Mouse (Mus musculus): ENCODE measurements at regions not wholly inside any gene's neighbourhood (a gene's known extent, or its start where the extent isn't known, plus 50 kb on each side); places are given as distances from the start of the nearest gene placed in this dataset.
A peak's percentile ranks its signal among the peaks of the same experiment; 100 is the strongest.

DNA sequence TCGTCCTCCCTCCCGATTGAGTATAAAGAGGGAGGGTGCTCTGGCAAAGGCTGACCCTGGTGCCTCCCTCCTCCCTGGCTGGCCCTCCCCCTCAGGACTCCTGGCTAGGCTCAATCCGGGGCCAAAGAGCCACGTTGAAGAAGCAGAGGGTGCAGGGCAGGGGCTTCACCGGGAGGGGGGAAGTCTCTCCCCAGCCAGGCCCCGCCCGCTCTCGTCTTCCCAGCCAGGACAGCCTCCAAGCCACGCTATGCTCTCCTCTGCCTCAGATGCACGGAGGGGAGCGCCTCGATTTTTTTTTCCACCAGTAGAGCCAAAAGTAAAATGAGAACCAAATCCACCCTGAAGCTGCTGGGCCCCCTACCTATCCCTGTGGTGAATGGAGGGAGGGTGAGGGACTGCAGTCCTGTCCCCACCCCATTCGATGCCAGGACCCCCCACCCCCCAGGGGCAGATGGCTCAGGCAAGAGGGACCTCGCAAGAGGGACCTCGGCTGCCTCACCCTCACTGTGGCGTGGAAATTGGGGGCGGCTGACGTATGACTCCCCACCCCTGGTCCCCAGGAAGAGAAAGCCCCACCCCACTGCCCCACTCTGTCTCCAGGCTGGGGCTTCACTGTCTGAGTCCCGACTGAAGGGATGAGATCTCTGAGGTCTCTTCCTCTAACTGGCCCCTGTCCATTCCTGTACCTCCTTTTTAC lies 53.2 kb upstream of the Col1a1 start:
- DNase-seq (ENCODE audit: low spot score) (no peak), ATAC-seq (no peak)
- Histone ChIP-seq H3K36me3 (ENCODE audit: control insufficient read depth, insufficient read depth, low read length) (no peaks in the 10 kb centered on the region), H3K4me2 (ENCODE audit: low read length) (peak overlapping the region; percentile 16; the same call in 1 of the 2 replicates), H3K27ac (ENCODE audit: low read depth, low read length) (no peak overlapping the region), H3K9ac (ENCODE audit: low read length) (0 out of 2 replicates have a peak overlapping the region, but pooled peaks have one; percentile 17), H3K4me1 (ENCODE audit: control insufficient read depth, insufficient read depth, low read length) (no peaks in the 10 kb centered on the region), H3K27me3 (replicated peaks; ENCODE audit: control insufficient read depth, insufficient read depth, low read length) (peaks cover 31% of the 10 kb centered on the region), H3K4me3 (ENCODE audit: low read depth, low read length) (no peak overlapping the region), H3K9me3 (replicated peaks; ENCODE audit: control insufficient read depth, low read length) (no peaks in the 10 kb centered on the region)
- 2% methylated on average over 18 of the region's 19 CpGs for WGBS

DNA sequence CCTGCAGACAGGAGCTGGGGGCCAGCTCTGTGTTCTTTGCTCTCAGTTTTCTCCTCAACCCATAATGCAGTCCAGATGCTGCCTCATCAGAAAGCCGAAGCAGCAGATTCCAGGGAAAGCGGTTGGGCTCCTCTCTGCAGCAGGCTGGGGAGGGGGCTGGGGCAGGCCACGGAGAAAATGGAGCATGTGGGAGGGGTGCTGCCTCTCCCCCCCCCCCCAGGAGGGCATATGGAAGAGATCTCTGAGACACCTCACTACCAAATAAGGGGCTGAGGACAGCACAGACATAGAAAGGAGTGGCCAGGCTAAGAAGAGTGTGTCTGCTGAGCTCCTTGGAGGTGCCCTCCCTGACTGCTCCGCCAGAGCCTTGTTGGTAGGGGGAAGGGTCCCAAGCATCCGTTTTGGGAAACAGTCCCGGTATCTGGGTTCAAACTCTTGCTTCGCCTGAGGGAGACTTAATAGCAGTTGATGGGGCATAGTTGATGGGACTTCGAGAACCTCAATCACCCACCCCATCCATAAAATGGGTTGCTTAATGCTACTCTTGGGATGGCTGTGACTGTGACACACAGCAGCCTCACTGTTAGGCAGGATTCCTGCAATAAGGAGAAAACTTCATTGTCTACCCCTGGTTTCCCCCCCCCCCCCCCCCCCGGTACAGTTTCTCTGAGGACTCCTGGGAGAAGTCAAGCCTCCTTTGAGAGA lies 53.9 kb upstream of the Col1a1 start:
- Histone ChIP-seq H3K4me3 (ENCODE audit: low read depth, low read length) (no peak overlapping the region), H3K9me3 (replicated peaks; ENCODE audit: control insufficient read depth, low read length) (no peaks in the 10 kb centered on the region), H3K36me3 (ENCODE audit: control insufficient read depth, insufficient read depth, low read length) (no peaks in the 10 kb centered on the region), H3K27ac (ENCODE audit: low read depth, low read length) (no peak overlapping the region), H3K4me2 (ENCODE audit: low read length) (no peak overlapping the region), H3K27me3 (replicated peaks; ENCODE audit: control insufficient read depth, insufficient read depth, low read length) (peaks cover 31% of the 10 kb centered on the region), H3K4me1 (ENCODE audit: control insufficient read depth, insufficient read depth, low read length) (no peaks in the 10 kb centered on the region), H3K9ac (ENCODE audit: low read length) (no peak overlapping the region)
- ATAC-seq (no peak), DNase-seq (ENCODE audit: low spot score) (no peak)
- WGBS = 28% methylated on average over 9 of the region's 9 CpGs

DNA sequence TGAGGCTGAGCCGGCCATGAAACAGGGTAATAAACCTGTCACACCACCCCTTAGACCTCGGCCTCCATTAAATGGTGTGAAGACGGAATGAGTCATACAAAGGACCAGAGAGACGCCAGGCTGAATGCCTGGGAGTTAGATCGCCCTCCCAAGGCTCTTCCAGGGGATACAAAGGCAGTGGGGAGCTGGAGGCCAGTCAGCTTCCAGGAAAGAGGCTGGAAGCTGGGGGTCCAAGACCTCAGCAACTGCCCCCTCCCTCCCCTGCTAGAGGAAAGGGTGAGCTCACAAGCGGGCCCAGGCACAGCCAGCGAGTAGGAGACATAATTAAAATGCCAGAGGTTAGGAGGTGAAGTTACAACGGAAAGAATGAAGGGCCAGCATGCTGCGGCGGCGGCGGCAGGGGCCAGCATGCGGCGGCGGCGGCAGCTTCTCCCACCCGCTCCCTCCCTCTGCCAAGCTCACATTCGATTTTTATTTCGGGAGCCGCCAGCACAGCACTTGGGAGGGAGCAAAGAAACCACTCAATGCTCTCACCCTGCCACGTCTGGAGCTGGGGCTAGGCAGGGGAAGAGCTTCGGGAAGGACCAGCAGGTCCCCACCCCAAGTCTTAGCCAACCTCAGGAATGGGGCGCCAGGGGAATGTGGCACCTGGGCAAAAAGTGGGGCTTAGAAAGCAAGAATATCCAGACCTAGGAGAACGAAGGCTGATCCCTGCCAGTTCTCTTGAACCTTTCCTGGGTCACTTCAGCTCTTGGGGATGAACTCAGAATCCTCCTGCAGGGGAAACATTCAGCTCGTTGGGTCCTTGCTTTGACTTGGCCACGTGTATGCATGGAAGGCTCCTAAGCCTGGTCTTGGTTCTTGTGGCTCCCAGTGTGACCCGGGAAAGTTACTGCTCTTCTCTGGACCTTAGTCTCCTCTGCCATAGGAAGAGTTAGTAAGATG lies 54.9 kb upstream of the Col1a1 start:
- Histone ChIP-seq H3K9me3 (replicated peaks; ENCODE audit: control insufficient read depth, low read length) (no peaks in the 10 kb centered on the region), H3K4me1 (ENCODE audit: control insufficient read depth, insufficient read depth, low read length) (no peaks in the 10 kb centered on the region), H3K9ac (ENCODE audit: low read length) (peak overlapping the region; percentile 46), H3K4me3 (ENCODE audit: low read depth, low read length) (peak overlapping the region; percentile 16), H3K27ac (ENCODE audit: low read depth, low read length) (no peak overlapping the region), H3K36me3 (ENCODE audit: control insufficient read depth, insufficient read depth, low read length) (no peaks in the 10 kb centered on the region), H3K27me3 (replicated peaks; ENCODE audit: control insufficient read depth, insufficient read depth, low read length) (peaks cover 31% of the 10 kb centered on the region), H3K4me2 (ENCODE audit: low read length) (peak overlapping the region; percentile 42)
- peak; percentile 34 for DNase-seq (ENCODE audit: low spot score)
- no peak for ATAC-seq
- WGBS = 5% methylated on average over 27 of the region's 27 CpGs

GRCm38 (mm10) chr11:94876707-94877106 lies 59.3 kb upstream of the Col1a1 start:
- Histone ChIP-seq H3K27ac (ENCODE audit: low read depth, low read length) (no peak overlapping the region), H3K27me3 (replicated peaks; ENCODE audit: control insufficient read depth, insufficient read depth, low read length) (peaks cover 24% of the 10 kb centered on the region), H3K4me2 (ENCODE audit: low read length) (no peak overlapping the region), H3K4me3 (ENCODE audit: low read depth, low read length) (no peak overlapping the region), H3K36me3 (ENCODE audit: control insufficient read depth, insufficient read depth, low read length) (no peaks in the 10 kb centered on the region), H3K4me1 (ENCODE audit: control insufficient read depth, insufficient read depth, low read length) (peaks cover 6% of the 10 kb centered on the region; the same call in 1 of the 2 replicates), H3K9ac (ENCODE audit: low read length) (no peak overlapping the region), H3K9me3 (replicated peaks; ENCODE audit: control insufficient read depth, low read length) (no peaks in the 10 kb centered on the region)
- no peak for DNase-seq (ENCODE audit: low spot score)
- WGBS = 75% methylated on average over 1 of the region's 1 CpGs
- no peak for ATAC-seq

GRCm38 (mm10) chr11:94875026-94875425 lies 61.0 kb upstream of the Col1a1 start:
- Histone ChIP-seq H3K36me3 (ENCODE audit: control insufficient read depth, insufficient read depth, low read length) (no peaks in the 10 kb centered on the region), H3K9me3 (replicated peaks; ENCODE audit: control insufficient read depth, low read length) (no peaks in the 10 kb centered on the region), H3K27me3 (replicated peaks; ENCODE audit: control insufficient read depth, insufficient read depth, low read length) (peaks cover 13% of the 10 kb centered on the region; the same call in 1 of the 2 replicates), H3K4me1 (ENCODE audit: control insufficient read depth, insufficient read depth, low read length) (peaks cover 6% of the 10 kb centered on the region; the same call in 1 of the 2 replicates), H3K4me3 (ENCODE audit: low read depth, low read length) (no peak overlapping the region), H3K4me2 (ENCODE audit: low read length) (no peak overlapping the region), H3K9ac (ENCODE audit: low read length) (no peak overlapping the region), H3K27ac (ENCODE audit: low read depth, low read length) (no peak overlapping the region)
- no peak for ATAC-seq
- DNase-seq (ENCODE audit: low spot score) = no peak
- WGBS = 74% methylated on average over 7 of the region's 7 CpGs

- H3K9me3 ChIP-seq (replicated peaks; ENCODE audit: control insufficient read depth, low read length) = no peaks in the 10 kb centered on the region
- no peak overlapping the region for H3K27ac ChIP-seq (ENCODE audit: low read depth, low read length)
- ATAC-seq (no peak), DNase-seq (ENCODE audit: low spot score) (no peak)
- no peak overlapping the region for H3K4me3 ChIP-seq (ENCODE audit: low read depth, low read length)
- peaks cover 13% of the 10 kb centered on the region; the same call in 1 of the 2 replicates for H3K27me3 ChIP-seq (replicated peaks; ENCODE audit: control insufficient read depth, insufficient read depth, low read length)
- WGBS = 14% methylated on average over 7 of the region's 7 CpGs
- H3K9ac ChIP-seq (ENCODE audit: low read length) = no peak overlapping the region
- H3K4me2 ChIP-seq (ENCODE audit: low read length) = no peak overlapping the region
- no peaks in the 10 kb centered on the region for H3K36me3 ChIP-seq (ENCODE audit: control insufficient read depth, insufficient read depth, low read length)
- H3K4me1 ChIP-seq (ENCODE audit: control insufficient read depth, insufficient read depth, low read length) = peaks cover 6% of the 10 kb centered on the region; the same call in 1 of the 2 replicates
Measured at GRCm38 (mm10) chr11:94874155-94874561, 61.9 kb upstream of the Col1a1 start.

DNA sequence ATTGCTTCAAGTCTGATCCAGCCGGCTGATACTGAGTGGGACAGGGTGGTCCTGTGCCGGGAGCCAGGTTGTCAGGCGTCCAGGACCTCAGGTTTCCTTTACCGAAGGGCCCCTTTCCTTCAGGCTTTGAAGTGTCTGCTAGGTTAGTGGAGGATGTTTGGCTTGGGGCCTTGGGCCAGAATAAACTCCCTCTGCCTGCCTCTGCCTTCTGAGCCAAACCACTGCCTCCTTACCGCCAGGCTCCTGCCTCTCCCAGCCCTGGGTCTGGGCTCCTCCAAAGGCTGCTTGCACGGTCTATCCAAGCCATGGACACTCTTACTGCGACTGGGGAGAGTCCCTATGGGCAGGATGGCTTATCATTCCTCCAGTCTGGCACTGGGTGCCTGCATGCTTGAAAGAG lies 62.3 kb upstream of the Col1a1 start:
- DNase-seq (ENCODE audit: low spot score) = no peak
- ATAC-seq = no peak
- Histone ChIP-seq H3K27ac (ENCODE audit: low read depth, low read length) (no peak overlapping the region), H3K9me3 (replicated peaks; ENCODE audit: control insufficient read depth, low read length) (no peaks in the 10 kb centered on the region), H3K4me3 (ENCODE audit: low read depth, low read length) (no peak overlapping the region), H3K27me3 (replicated peaks; ENCODE audit: control insufficient read depth, insufficient read depth, low read length) (peaks cover 13% of the 10 kb centered on the region; the same call in 1 of the 2 replicates), H3K4me2 (ENCODE audit: low read length) (no peak overlapping the region; the same call in 1 of the 2 replicates), H3K36me3 (ENCODE audit: control insufficient read depth, insufficient read depth, low read length) (no peaks in the 10 kb centered on the region), H3K9ac (ENCODE audit: low read length) (no peak overlapping the region), H3K4me1 (ENCODE audit: control insufficient read depth, insufficient read depth, low read length) (peaks cover 6% of the 10 kb centered on the region; the same call in 1 of the 2 replicates)
- 11% methylated on average over 7 of the region's 7 CpGs for whole genome bisulfite sequencing

DNA sequence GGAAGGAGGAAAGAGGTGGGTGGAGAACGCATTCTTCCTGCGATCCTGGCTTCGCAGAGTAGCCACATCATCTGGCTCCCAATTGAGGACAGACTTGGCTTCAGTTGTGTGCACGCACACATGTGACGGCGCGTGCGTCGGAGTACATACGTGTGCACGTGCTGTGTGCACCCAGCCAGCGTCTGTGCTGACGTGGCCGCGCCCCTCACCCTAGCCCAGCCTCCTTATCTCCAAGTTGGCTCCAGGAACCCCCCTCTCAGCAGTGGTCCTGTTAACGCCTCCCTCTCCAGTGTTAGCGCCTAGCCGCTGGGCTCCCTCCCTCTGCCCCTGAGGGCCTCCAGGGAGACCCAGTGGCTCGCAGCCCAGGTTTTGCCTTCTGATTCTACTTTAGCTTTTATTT lies 63.1 kb upstream of the Col1a1 start:
- ATAC-seq (peak; percentile 61; the same call in 1 of the 2 replicates), DNase-seq (ENCODE audit: low spot score) (peak; percentile 74)
- Histone ChIP-seq H3K4me2 (ENCODE audit: low read length) (peak overlapping the region; percentile 52), H3K9ac (ENCODE audit: low read length) (no peak overlapping the region; the same call in 1 of the 2 replicates), H3K27ac (ENCODE audit: low read depth, low read length) (no peak overlapping the region), H3K27me3 (replicated peaks; ENCODE audit: control insufficient read depth, insufficient read depth, low read length) (peaks cover 13% of the 10 kb centered on the region; the same call in 1 of the 2 replicates), H3K9me3 (replicated peaks; ENCODE audit: control insufficient read depth, low read length) (no peaks in the 10 kb centered on the region), H3K36me3 (ENCODE audit: control insufficient read depth, insufficient read depth, low read length) (no peaks in the 10 kb centered on the region), H3K4me1 (ENCODE audit: control insufficient read depth, insufficient read depth, low read length) (peaks cover 6% of the 10 kb centered on the region; the same call in 1 of the 2 replicates), H3K4me3 (ENCODE audit: low read depth, low read length) (peak overlapping the region; percentile 21)
- WGBS = 1% methylated on average over 19 of the region's 19 CpGs
